Mouse (Mus musculus) heart, adult 9 months (tissue): ENCODE measurements around the gene Pilra.

ENCODE experiments used
- DNase-seq, 2 experiments: peaks; one replicate each; pipeline ENCODE4 v3.0.0; 2022; ENCODE audit warnings: low spot score in 2 of 2

Gene Pilra

GRCm38 (mm10) chr5:137779053-137779933 is 56.8 kb downstream of the Pilra start:
- DNase-seq, result no peak

GRCm38 (mm10) chr5:137778635-137779034 is 57.4 kb downstream of the Pilra start, which contains the start of gene Ppp1r35:
Ppp1r35 (plus strand) TSS chr5:137778849.
- peak; percentile 95 to 96 for DNase-seq

- DNase-seq, result no peak
These were observed 58.7 kb downstream of the Pilra start for GRCm38 (mm10) chr5:137777267-137777845.

- DNase-seq, result no peak
These were observed 59.6 kb downstream of the Pilra start for GRCm38 (mm10) chr5:137776408-137776918.

- no peak for DNase-seq
These were observed 60.3 kb downstream of the Pilra start for GRCm38 (mm10) chr5:137775587-137776290.

GRCm38 (mm10) chr5:137772755-137773154 is 63.3 kb downstream of the Pilra start:
- no peak for DNase-seq
